ENCODE assay signal across 8 mouse cellular contexts in genomic region chr5:121330154-121330816, GRCm38 (mm10). TPM values are rescaled to one million over a fixed set of nuclear protein-coding genes. Genes with fewer than 3 reads are reported as not detected.
DNase-seq lines count a peak whose midpoint lies in the region; ATAC-seq lines count a peak whose summit lies in the region.
"Not testable (repeated sequence)": the region's sequence is repeated elsewhere in the genome, so short reads cannot be mapped to it uniquely, and the experiment has no call there.

No protein-coding gene starts in this region.

- not testable (repeated sequence) for ATAC-seq in embryonic facial prominence, embryonic 15.5 days (ENCODE audit: insufficient number of reproducible peaks, low FRiP score, low TSS enrichment, low read depth); heart, embryonic 14.5 days (ENCODE audit: insufficient number of reproducible peaks, insufficient read depth, low FRiP score, low read depth)
- ATAC-seq in intestine, embryonic 16.5 days, result peak; percentile 67
- 0 out of 2 replicates have a peak, but pooled peaks have one; percentile 21 for ATAC-seq in liver, embryonic 11.5 days (replicated peaks; ENCODE audit: low FRiP score)
- peak; percentile 66; the same call in 1 of the 2 replicates for ATAC-seq in neural tube, embryonic 15.5 days (ENCODE audit: low FRiP score)

- H3K4me3 ChIP-seq in embryonic facial prominence, embryonic 15.5 days (replicated peaks), result peak overlapping the region; percentile 32
- H3K4me3 ChIP-seq in heart, embryonic 14.5 days (ENCODE audit: control insufficient read depth in 1 of 2, insufficient read depth in 1 of 2, low read depth in 1 of 2, low read length in 2 of 2), result peak overlapping the region; percentile 25 to 36; a peak in 3 of 4 replicates
- not testable (repeated sequence) for H3K4me3 ChIP-seq in intestine, embryonic 16.5 days (ENCODE audit: low read length); neural tube, embryonic 15.5 days (replicated peaks)
- peak overlapping the region; percentile 25; the same call in 1 of the 2 replicates for H3K4me3 ChIP-seq in liver, embryonic 11.5 days (ENCODE audit: low read depth, low read length)
- peak overlapping the region; percentile 31 for H3K4me3 ChIP-seq in midbrain, embryonic 10.5 days

- peak overlapping the region; percentile 76 for H3K27ac ChIP-seq in embryonic facial prominence, embryonic 15.5 days (replicated peaks)
- H3K27ac ChIP-seq in heart, embryonic 14.5 days (replicated peaks in 1 of 2; ENCODE audit: control insufficient read depth in 1 of 2, insufficient read depth in 1 of 2, low read depth in 2 of 2, low read length in 2 of 2), result peak overlapping the region; percentile 30 to 46
- peak overlapping the region; percentile 25; the same call in 1 of the 2 replicates for H3K27ac ChIP-seq in intestine, embryonic 16.5 days (ENCODE audit: low read length)
- H3K27ac ChIP-seq in liver, embryonic 11.5 days (ENCODE audit: low read depth, low read length), result not testable (repeated sequence)
- peak overlapping the region; percentile 69 for H3K27ac ChIP-seq in midbrain, embryonic 10.5 days (replicated peaks)
- H3K27ac ChIP-seq in neural tube, embryonic 15.5 days (replicated peaks), result peak overlapping the region; percentile 33; the same call in 1 of the 2 replicates

- not testable (repeated sequence) for H3K4me1 ChIP-seq in embryonic facial prominence, embryonic 15.5 days; heart, embryonic 14.5 days (ENCODE audit: control insufficient read depth in 2 of 2, insufficient read depth in 2 of 2, low read length in 2 of 2); intestine, embryonic 16.5 days (ENCODE audit: control insufficient read depth, insufficient read depth, low read length); liver, embryonic 11.5 days (replicated peaks; ENCODE audit: control insufficient read depth, insufficient read depth, low read length); midbrain, embryonic 10.5 days; neural tube, embryonic 15.5 days

- WGBS in embryonic facial prominence, embryonic 15.5 days, result 73% methylated on average over 12 of the region's 19 CpGs
- 45% methylated on average over 10 of the region's 19 CpGs for WGBS in heart, embryonic 14.5 days
- 60% methylated on average over 9 of the region's 19 CpGs for WGBS in intestine, embryonic 16.5 days
- 92% methylated on average over 10 of the region's 19 CpGs for WGBS in liver, embryonic 11.5 days
- WGBS in midbrain, embryonic 10.5 days, result 78% methylated on average over 11 of the region's 19 CpGs
- 62% methylated on average over 10 of the region's 19 CpGs for WGBS in neural tube, embryonic 15.5 days

- H3K27me3 ChIP-seq in embryonic facial prominence, embryonic 15.5 days; heart, embryonic 14.5 days (ENCODE audit: control insufficient read depth, insufficient read depth, low read length); intestine, embryonic 16.5 days (replicated peaks; ENCODE audit: control insufficient read depth, insufficient read depth, low read length); liver, embryonic 11.5 days (replicated peaks; ENCODE audit: control insufficient read depth, insufficient read depth, low read length); midbrain, embryonic 10.5 days (ENCODE audit: low read depth, poor library complexity, severe bottlenecking); neural tube, embryonic 15.5 days (replicated peaks): not testable (repeated sequence)

- H3K9me3 ChIP-seq in embryonic facial prominence, embryonic 15.5 days (replicated peaks); heart, embryonic 14.5 days (ENCODE audit: control insufficient read depth, low read length); intestine, embryonic 16.5 days (ENCODE audit: control insufficient read depth, low read length); liver, embryonic 11.5 days (ENCODE audit: control insufficient read depth, low read length); midbrain, embryonic 10.5 days (replicated peaks); neural tube, embryonic 15.5 days (replicated peaks): not testable (repeated sequence)

- not testable (repeated sequence) for H3K9ac ChIP-seq in embryonic facial prominence, embryonic 15.5 days; heart, embryonic 14.5 days (ENCODE audit: low read length); liver, embryonic 11.5 days (ENCODE audit: low read depth, low read length); neural tube, embryonic 15.5 days (replicated peaks)
- H3K9ac ChIP-seq in intestine, embryonic 16.5 days (ENCODE audit: low read depth, low read length), result 0 out of 2 replicates have a peak overlapping the region, but pooled peaks have one; percentile 35

- DNase-seq in ZHBTc4 (ENCODE audit: low read depth, low spot score), result peak; percentile 25
- not testable (repeated sequence) for DNase-seq in liver, embryonic 11.5 days (ENCODE audit: low spot score); midbrain, embryonic 10.5 days (ENCODE audit: low spot score)
- peak; percentile 33 for DNase-seq in thymus, postnatal 0 days (ENCODE audit: low spot score)

- H3K36me3 ChIP-seq in embryonic facial prominence, embryonic 15.5 days, result peaks cover 83% of the 10 kb centered on the region
- peaks cover 89% of the 10 kb centered on the region for H3K36me3 ChIP-seq in heart, embryonic 14.5 days (ENCODE audit: control insufficient read depth, insufficient read depth, low read length)
- peaks cover 11% of the 10 kb centered on the region for H3K36me3 ChIP-seq in intestine, embryonic 16.5 days (ENCODE audit: control insufficient read depth, insufficient read depth, low read length)
- H3K36me3 ChIP-seq in liver, embryonic 11.5 days (ENCODE audit: control insufficient read depth, insufficient read depth, low read length), result peaks cover 58% of the 10 kb centered on the region
- H3K36me3 ChIP-seq in midbrain, embryonic 10.5 days, result peaks cover 90% of the 10 kb centered on the region
- peaks cover 86% of the 10 kb centered on the region for H3K36me3 ChIP-seq in neural tube, embryonic 15.5 days

- 0 out of 2 replicates have a peak overlapping the region, but pooled peaks have one; percentile 3 for H3K4me2 ChIP-seq in embryonic facial prominence, embryonic 15.5 days (replicated peaks)
- H3K4me2 ChIP-seq in heart, embryonic 14.5 days (ENCODE audit: low read length), result peak overlapping the region; percentile 55
- not testable (repeated sequence) for H3K4me2 ChIP-seq in intestine, embryonic 16.5 days (ENCODE audit: low read depth, low read length)
- peak overlapping the region; percentile 7; the same call in 1 of the 2 replicates for H3K4me2 ChIP-seq in liver, embryonic 11.5 days
- H3K4me2 ChIP-seq in neural tube, embryonic 15.5 days, result peak overlapping the region; percentile 34

RNA-seq across cellular contexts. Expression of gene Trafd1, which starts 55.1 kb away (rescaled TPM):
- 81.8 and 93.6 TPM in 2 replicates for polyA plus RNA-seq in embryonic facial prominence, embryonic 15.5 days (2015; fragmentation: Nextera tagmentation; extraction: Ambion mirVana)
- polyA plus RNA-seq in heart, embryonic 14.5 days (2014; fragmentation: Nextera tagmentation; extraction: Ambion mirVana), result 70.7 and 71.3 TPM in 2 replicates
- 56.9 and 57.2 TPM in 2 replicates for polyA plus RNA-seq in intestine, embryonic 16.5 days (2015; fragmentation: Nextera tagmentation; extraction: Ambion mirVana)
- 36.7 and 38.6 TPM in 2 replicates for polyA plus RNA-seq in liver, embryonic 11.5 days (2014; fragmentation: Nextera tagmentation; extraction: Ambion mirVana)
- polyA plus RNA-seq in midbrain, embryonic 10.5 days (2016; fragmentation: Nextera tagmentation; extraction: Ambion mirVana), result 72.8 and 86.5 TPM in 2 replicates
- 115 and 117 TPM in 2 replicates for polyA plus RNA-seq in neural tube, embryonic 15.5 days (2015; fragmentation: Nextera tagmentation; extraction: Ambion mirVana)
- polyA plus RNA-seq in thymus, postnatal 0 days (2015; fragmentation: Nextera tagmentation; extraction: Ambion mirVana), result 87.5 and 90.5 TPM in 2 replicates
